Mouse (Mus musculus) urinary bladder, adult 18-20 months (tissue): ENCODE measurements at regions not wholly inside any gene's neighbourhood (a gene's known extent, or its start where the extent isn't known, plus 50 kb on each side); places are given as distances from the start of the nearest gene placed in this dataset.

Experiments used
- DNase-seq, 2 experiments: peaks; one replicate each; pipeline ENCODE4 v3.0.0; 2022; ENCODE audit warnings: low spot score in 2 of 2, mixed read lengths in 2 of 2

- no peak for DNase-seq
Measured at GRCm38 (mm10) chr16:5467587-5467986, 211.8 kb upstream of the Eef2kmt start.

DNA sequence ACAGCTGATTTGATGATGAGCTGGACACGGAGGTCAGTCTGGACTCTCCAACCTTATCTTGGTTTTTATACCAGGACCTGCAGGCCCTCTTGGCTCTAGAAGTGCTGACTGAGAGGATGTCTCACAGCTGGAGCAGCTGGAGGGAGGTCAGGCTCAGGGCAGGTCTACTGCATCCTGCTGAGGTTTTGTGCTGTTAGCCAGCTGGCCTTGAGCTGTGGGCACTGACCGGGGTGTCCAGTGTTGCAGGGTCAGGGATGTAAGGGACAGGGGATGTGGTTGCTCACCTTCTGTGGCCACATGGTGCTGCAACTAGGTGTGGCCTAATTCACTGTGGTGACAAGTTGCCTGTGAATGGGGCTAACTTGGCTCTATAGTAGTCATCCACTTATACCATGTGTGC, 211.0 kb upstream of the Eef2kmt start:
- DNase-seq, result no peak

DNA sequence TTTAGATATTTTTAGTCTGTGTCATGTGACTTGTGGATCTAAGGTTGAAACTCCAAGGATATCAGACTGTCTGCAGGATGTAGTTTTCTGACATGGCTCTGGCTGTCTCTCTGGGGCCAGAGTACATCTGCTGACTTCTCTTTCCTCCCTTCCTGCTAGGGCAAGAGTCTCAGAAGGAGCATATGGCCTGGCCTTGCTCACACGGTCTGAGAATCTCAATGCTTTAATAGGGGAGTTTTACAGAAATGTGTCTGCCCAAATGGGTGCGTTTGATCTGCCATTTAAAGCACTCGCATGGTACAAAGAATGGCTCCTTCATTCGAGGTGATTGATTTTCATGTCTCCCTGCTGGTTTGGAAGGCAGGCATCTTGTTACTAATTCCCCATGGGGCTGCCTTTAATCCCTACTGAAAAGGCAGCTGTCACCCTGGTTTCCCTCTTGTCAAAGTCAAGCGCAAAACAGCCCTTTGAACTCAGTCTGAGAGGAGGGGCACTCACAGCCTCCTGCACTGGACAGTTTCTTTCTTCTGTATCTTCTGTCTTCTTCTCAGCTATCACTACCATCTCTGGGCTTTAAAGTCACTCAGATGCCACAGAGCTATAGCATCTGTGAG, 199.7 kb upstream of the Eef2kmt start:
- no peak for DNase-seq

- DNase-seq, result no peak
Measured at GRCm38 (mm10) chr16:5454243-5454642, 198.5 kb upstream of the Eef2kmt start.

DNA sequence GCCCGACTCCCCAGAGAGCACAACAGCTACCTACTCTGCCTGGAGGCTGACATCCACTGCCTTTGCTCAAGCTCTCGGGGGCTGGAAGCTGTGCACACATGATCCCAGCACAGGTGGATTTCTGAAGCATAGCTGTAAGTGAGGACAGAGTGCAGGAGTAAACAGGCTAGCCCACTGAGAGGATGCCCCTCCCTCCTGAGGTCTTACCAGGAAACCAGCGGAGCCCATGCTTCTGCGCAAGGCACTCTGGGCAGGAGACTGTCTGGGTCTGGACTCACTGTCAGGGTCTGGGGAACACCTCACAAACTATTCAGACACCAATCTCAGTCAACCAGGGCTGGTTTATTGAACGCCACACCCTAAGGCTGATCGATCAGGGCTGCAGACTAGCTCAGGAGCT, 197.2 kb upstream of the Eef2kmt start:
- DNase-seq, result no peak

GRCm38 (mm10) chr16:5445776-5446175, 190.0 kb upstream of the Eef2kmt start:
- DNase-seq, result no peak

DNA sequence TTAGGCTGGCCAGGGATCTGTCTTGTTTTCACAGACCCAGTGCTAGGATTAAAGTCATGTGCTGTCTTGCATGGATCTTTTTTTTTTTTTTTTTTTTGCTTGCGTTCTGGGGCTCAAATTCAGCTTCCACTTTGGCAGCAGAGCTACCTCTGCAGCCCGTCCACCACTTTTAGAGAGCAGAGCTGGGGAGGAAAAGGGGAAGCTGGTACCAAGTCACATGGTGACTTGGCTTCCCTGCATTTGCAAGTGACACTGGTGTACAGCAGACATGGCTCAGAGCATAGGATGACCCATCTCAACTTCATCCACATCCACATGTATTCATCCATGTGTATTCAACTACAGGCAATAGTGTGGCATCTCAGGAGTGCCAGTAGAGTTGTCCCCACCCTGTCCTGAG, 189.0 kb upstream of the Eef2kmt start:
- DNase-seq, result no peak

DNA sequence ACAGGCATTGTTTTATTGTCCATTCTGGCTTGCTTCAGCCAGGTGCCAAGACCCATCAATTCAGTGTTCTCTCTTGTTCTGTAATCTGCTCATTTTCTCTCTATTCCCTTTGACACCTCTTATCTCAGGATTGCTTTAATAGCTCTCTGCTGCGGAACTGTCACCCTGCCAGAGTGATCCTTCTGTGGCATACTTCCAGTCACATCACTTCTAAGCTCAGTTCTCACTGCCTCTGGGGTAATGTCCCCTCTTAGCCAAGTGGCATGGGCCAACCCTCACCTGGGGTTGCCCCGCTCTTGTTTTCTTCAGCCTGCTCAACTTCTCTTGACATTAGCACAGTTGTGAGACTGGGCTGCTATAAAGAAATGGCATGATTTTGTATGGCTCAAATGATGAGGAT, 183.9 kb upstream of the Eef2kmt start:
- DNase-seq, result no peak

DNA sequence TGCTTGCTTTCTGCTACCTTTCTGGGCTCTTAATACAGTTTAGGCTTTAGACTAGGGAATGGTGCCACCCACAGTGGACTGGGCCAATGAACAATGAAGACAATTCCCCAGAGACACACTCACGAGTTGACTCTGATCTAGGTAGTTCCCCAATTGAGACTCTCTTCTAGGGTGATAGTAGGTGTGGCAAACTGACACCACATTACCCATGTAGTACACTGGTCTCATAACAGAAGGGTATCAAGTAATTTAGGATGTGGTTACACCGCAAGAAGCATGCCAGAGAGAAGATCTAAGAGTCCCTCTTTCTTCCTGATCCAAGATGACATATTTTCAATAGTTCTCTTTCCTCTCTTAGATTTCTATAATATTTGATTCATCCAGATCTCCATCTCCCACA, 182.6 kb upstream of the Eef2kmt start:
- DNase-seq, result no peak

DNA sequence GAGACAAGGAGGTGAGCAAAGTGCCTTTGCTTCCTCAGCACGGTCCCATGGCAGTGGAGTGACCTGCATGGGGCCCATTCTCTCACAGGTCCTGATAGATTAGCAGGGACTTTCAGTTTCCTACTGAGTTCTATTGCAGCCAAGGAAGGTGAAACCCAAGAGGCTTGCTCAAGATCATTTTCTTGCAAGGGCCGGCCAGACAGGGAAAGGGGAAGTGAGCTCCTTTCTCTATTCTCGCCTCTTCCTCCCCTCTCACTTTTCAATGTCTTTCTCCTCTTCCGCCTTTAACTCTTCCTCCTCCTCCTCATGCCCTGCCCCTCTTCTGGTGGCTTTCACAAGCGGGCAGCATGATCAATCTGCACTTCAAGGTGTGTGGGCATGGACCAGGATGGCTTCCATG, 175.9 kb upstream of the Eef2kmt start:
- DNase-seq, result no peak

DNA sequence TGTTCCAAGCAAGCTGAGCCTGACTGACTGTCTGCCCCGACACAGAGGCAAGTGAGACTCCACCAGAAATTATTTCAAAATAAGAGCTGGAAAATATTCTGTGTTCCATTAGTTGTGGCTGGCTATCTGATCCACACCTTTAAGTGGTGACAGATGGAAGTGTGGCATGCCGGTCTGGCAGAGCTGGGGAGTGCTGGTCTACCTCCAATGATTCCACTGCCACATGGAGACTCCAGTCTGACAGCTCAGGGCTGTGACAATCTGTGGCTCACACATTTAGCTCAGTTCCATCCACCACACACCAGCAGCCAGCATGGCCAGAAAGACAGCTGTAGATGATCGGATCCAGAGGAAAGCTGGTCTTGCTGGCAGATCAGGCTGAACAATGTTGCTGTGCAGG, 175.3 kb upstream of the Eef2kmt start:
- DNase-seq, result no peak

GRCm38 (mm10) chr16:5429466-5429865, 173.7 kb upstream of the Eef2kmt start:
- DNase-seq, result no peak

DNA sequence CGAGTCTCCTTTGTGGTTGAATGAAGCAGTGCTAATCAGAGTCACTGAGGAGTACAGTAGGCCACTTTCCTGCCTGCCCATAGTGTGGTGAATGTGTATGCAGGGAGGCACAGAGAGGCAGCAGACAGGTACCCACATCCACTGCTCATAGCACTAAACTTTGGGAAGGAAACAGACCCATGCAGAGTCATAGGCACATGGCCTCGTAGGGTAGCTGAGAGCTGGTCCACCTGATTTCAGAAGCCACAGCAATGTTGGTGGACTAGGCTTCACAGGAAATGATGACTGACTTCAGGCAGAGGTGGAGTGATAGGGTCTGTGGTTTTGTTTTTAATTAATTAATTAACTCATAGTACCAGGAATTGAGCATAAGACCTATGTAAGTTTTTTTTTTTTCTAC, 170.1 kb upstream of the Eef2kmt start:
- DNase-seq, result no peak

DNA sequence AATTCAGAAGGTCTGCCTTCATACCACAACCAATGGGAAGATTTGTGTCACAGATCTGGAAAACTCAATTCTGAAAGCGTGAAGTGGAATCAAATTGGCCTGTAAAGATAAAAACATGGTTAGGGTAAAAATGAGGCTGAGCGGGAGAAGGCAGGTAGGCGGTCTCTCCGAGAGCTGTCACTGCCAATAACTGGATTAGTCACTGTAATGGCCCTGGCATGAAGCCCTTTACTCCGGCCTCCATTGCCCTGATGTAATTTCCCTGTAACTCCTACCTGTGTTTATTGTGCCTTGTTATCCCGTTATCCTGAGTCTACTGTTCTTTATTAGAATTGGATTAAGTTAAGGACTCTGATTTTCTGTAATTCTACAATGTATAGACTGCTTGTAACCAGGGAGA, 166.3 kb upstream of the Eef2kmt start:
- no peak for DNase-seq

- no peak for DNase-seq
Measured at GRCm38 (mm10) chr16:5421591-5421990, 165.8 kb upstream of the Eef2kmt start.

DNA sequence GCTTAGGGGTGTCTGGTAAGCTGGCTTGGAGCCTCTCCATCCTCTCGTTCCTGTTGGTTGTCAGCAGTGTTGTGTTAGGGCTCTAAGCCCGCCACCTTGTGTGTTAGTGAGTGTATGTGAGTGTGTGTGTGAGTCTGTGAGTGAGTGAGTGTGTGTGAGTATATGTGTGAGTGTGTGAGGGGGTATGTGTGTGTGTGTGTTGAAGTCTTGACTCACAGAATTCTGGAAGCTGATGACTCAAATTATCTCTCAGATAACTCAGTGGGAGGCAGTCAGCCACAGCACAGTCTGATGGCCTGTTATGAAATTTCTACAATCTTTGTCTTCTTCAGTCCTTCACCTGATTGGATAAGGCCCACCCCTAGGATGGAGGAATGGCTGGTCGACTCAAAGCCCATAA, 163.7 kb upstream of the Eef2kmt start:
- DNase-seq, result no peak

- no peak for DNase-seq
Measured at GRCm38 (mm10) chr16:5418462-5419197, 162.8 kb upstream of the Eef2kmt start.

GRCm38 (mm10) chr16:5415310-5415709, 159.5 kb upstream of the Eef2kmt start:
- DNase-seq, result no peak

DNA sequence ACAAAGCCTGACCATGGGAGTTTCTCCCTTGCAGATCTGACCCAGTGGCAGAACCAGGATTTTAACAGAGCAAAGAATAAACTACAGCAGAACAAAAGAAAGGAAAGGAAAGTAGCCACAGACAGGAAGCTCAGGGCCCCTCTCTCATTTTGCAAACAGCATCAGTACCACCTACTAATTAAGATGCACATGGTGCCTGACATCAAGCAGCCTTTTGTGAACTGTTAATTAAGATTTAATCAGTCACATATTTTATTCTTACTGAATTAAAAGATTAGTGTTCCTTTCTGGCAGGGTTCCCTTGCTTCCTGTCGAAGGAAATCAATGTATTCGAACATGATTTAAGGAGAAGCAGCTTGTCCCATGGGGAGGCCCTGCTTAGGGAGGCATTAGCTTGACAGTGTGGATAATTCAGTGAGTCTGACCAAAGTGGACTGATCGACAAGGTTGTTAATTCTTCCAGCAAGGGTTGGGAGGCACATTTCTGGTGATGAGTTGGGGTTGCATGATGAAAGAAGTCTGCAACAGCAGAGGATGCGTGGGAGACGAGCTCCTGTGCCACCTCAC, 156.1 kb upstream of the Eef2kmt start:
- no peak for DNase-seq

DNA sequence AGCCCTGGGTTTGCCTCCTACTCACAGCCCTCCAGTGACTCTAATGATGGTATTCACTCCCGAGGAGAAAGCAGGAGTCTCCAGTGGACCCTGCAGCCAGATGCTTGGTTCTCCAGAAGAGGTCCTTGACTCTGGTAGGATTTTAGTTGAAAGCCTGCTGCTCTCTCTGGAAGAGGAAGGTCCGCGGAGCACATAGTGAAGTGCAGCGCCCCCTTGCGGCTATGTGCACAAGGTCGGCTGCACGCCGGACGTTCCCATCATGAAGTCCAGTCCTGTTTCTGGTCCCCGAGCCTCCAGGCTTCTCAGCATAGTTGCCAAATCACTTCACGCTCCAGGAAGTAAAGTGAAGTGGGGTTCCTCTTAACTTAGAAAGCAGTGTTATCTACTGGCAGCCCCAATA, 150.9 kb upstream of the Eef2kmt start:
- peak in 1 of 2 experiments; percentile 24 for DNase-seq

DNA sequence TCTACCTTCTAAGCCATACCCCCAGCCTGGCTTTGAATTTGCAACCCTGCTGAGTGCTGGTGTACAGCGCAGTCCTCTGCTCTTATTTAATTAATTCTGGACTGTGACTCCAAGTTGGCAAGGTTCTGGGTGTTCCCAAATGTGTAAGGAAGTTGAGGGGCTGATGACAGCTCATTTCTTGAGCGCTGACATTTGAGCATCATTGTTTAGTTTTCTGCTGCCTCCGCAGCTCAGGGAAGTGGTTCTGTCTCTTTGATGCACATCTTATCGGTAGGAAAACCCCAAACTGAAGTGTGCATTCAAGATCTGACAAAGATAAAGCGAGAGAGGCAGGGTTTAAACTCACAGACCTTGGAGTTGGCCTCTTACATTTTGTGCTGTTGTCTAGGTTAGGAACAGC, 137.6 kb upstream of the Eef2kmt start:
- DNase-seq, result no peak

- no peak for DNase-seq
Measured at GRCm38 (mm10) chr16:5382930-5383329, 127.1 kb upstream of the Eef2kmt start.

DNA sequence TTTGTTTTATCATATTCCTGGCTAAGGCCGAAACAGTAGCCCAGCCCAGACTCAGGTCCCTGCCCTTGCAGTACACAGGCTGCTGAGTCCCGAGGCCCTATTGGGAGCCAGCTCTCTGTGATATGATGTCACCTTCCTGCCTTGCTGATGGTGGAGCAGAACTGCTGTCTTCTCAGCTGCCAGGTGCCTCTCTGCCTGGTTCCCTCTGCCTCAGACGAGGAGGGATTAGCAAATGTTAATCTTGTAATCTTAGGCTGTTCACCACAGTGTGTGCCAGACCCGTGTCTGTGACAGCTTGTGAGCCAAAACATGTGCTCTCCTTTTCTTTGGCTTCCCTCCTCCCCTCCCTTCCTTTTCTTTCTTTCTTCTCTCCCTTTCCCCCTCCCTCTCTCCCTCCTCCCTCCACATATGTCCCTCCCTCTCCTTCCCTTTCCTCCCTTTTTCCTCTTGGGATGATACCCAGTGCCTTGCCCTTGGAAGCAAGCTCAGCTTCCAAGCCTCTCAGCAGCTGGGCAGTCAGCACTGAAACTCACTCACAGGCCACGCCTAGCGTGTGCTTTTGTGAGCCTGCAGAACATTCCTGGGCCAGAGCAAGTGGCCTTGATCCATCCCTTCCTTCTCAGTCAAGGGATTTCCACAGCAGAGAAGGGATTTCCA, 126.6 kb upstream of the Eef2kmt start:
- no peak for DNase-seq
